Mouse (Mus musculus) ovary, postnatal 10 days (tissue): ENCODE data around the gene Ushbp1.
A peak's percentile ranks its signal among the peaks of the same experiment; 100 is the strongest.
"Not testable (repeated sequence)": the region's sequence is repeated elsewhere in the genome, so short reads cannot be mapped to it uniquely, and the experiment has no call there.

Source experiments
- DNase-seq: peaks from one replicate; pipeline ENCODE4 v3.0.0; 2022; ENCODE audit warnings: low spot score

Gene Ushbp1

GRCm38 (mm10) chr8:71395629-71396028, at the start of gene Ushbp1:
Gene Ushbp1 (minus strand): TSS chr8:71395802.
- no peak for DNase-seq

GRCm38 (mm10) chr8:71445096-71445495, 49.5 kb upstream of the Ushbp1 start:
- DNase-seq = no peak

- peak; percentile 27 for DNase-seq
Observed at GRCm38 (mm10) chr8:71441404-71441803, 45.8 kb upstream of the Ushbp1 start.

GRCm38 (mm10) chr8:71437041-71437440, 41.4 kb upstream of the Ushbp1 start:
- no peak for DNase-seq

- DNase-seq = not testable (repeated sequence)
Observed at GRCm38 (mm10) chr8:71432935-71433334, 37.3 kb upstream of the Ushbp1 start.

- DNase-seq = no peak
Observed at GRCm38 (mm10) chr8:71422121-71422520, 26.5 kb upstream of the Ushbp1 start.

GRCm38 (mm10) chr8:71411535-71412273, 16.1 kb upstream of the Ushbp1 start:
- DNase-seq = no peak

GRCm38 (mm10) chr8:71408231-71408630, 12.6 kb upstream of the Ushbp1 start:
- DNase-seq = no peak

- DNase-seq = no peak
Observed at GRCm38 (mm10) chr8:71407441-71407840, 11.8 kb upstream of the Ushbp1 start.

GRCm38 (mm10) chr8:71406099-71407015, 10.8 kb upstream of the Ushbp1 start:
- no peak for DNase-seq

GRCm38 (mm10) chr8:71405401-71406098, 9.9 kb upstream of the Ushbp1 start, which contains the start of gene Ankle1:
Gene Ankle1 (plus strand): TSS chr8:71406010.
- peak; percentile 97 for DNase-seq

- DNase-seq = no peak
Observed at GRCm38 (mm10) chr8:71404951-71405351, 9.3 kb upstream of the Ushbp1 start.

- no peak for DNase-seq
Observed at GRCm38 (mm10) chr8:71404011-71404410, 8.4 kb upstream of the Ushbp1 start.

- DNase-seq = no peak
Observed at GRCm38 (mm10) chr8:71403107-71403885, 7.7 kb upstream of the Ushbp1 start.

- DNase-seq = no peak
Observed at GRCm38 (mm10) chr8:71402446-71402964, 6.9 kb upstream of the Ushbp1 start.

GRCm38 (mm10) chr8:71401454-71401853, 5.9 kb upstream of the Ushbp1 start:
- DNase-seq = no peak

GRCm38 (mm10) chr8:71400826-71401225, 5.2 kb upstream of the Ushbp1 start:
- DNase-seq = no peak

GRCm38 (mm10) chr8:71397701-71398100, 2.1 kb upstream of the Ushbp1 start:
- DNase-seq = no peak

GRCm38 (mm10) chr8:71396639-71397305, 1.2 kb upstream of the Ushbp1 start, which contains the start of gene Babam1:
Gene Babam1 (plus strand): TSS chr8:71396861.
- peak; percentile 62 for DNase-seq

GRCm38 (mm10) chr8:71395071-71395470, 531 bp downstream of the Ushbp1 start:
- DNase-seq = no peak

GRCm38 (mm10) chr8:71394481-71394880, 1.1 kb downstream of the Ushbp1 start:
- no peak for DNase-seq
